Mouse (Mus musculus): ENCODE data around the gene Gm5726.
"Not testable (repeated sequence)": the region's sequence is repeated elsewhere in the genome, so short reads cannot be mapped to it uniquely, and the experiment has no call there.

Gm5726 gene

GRCm38 (mm10) chr7:20545657-20546056 lies at the start of gene Gm5726:
Gm5726 (minus strand) TSS chr7:20545757.
- DNase-seq = not testable (repeated sequence)

GRCm38 (mm10) chr7:20576141-20576540 lies 30.6 kb upstream of the Gm5726 start, which contains the start of gene Gm4141:
Gm4141 (minus strand) TSS chr7:20576241.
- DNase-seq = not testable (repeated sequence)

- not testable (repeated sequence) for DNase-seq
Measured at GRCm38 (mm10) chr7:20533537-20533936, 12.0 kb downstream of the Gm5726 start, which contains the start of gene Vmn1r104. Vmn1r104 (plus strand) TSS chr7:20533837.

- DNase-seq = not testable (repeated sequence)
Measured at GRCm38 (mm10) chr7:20510434-20510833, 35.1 kb downstream of the Gm5726 start, which contains the start of gene Vmn1r103. Vmn1r103 (minus strand) TSS chr7:20510534.

Measured in B cell, adult 2 months (primary cell).